Mouse (Mus musculus): ENCODE measurements around the gene Arhgef15. TPM values are rescaled to one million over a fixed set of nuclear protein-coding genes. Genes with fewer than 3 reads are reported as not detected.

Gene Arhgef15
- 0.16 TPM for polyA plus RNA-seq (2017; shearing (Covaris generic))

GRCm38 (mm10) chr11:68957308-68957707 is at the start of gene Arhgef15:
Gene Arhgef15, minus strand, starts transcription at chr11:68957480.

GRCm38 (mm10) chr11:68975085-68975484 is 17.8 kb upstream of the Arhgef15 start, which contains the start of gene Rangrf:
Gene Rangrf, minus strand, starts transcription at chr11:68975185.

GRCm38 (mm10) chr11:68967337-68968282 is 10.3 kb upstream of the Arhgef15 start, which contains the start of gene Slc25a35:
Gene Slc25a35, plus strand, starts transcription at chr11:68968131.

GRCm38 (mm10) chr11:68926981-68927380 is 30.3 kb downstream of the Arhgef15 start, which contains the start of gene Odf4:
Gene Odf4, minus strand, starts transcription at chr11:68927081.

GRCm38 (mm10) chr11:68901351-68902046 is 55.8 kb downstream of the Arhgef15 start, which contains the start of gene Rpl26:
Gene Rpl26, plus strand, starts transcription at chr11:68901583.

Other genes with a start within 250 kb of the Arhgef15 start
- 74.0 TPM for gene Ndel1, start 85.6 kb downstream of the Arhgef15 start, polyA plus RNA-seq (2017; shearing (Covaris generic))
- not detected for gene Rnf222, start 68.9 kb downstream of the Arhgef15 start, polyA plus RNA-seq (2017; shearing (Covaris generic))
- gene Rpl26, start 55.9 kb downstream of the Arhgef15 start, polyA plus RNA-seq (2017; shearing (Covaris generic)) = 813 TPM
- not detected for gene Odf4, start 30.4 kb downstream of the Arhgef15 start, polyA plus RNA-seq (2017; shearing (Covaris generic))
- gene Slc25a35, start 10.7 kb upstream of the Arhgef15 start, polyA plus RNA-seq (2017; shearing (Covaris generic)) = 11.0 TPM
- 35.2 TPM for gene Rangrf, start 17.7 kb upstream of the Arhgef15 start, polyA plus RNA-seq (2017; shearing (Covaris generic))
- 5.3 TPM for gene Pfas, start 51.0 kb upstream of the Arhgef15 start, polyA plus RNA-seq (2017; shearing (Covaris generic))
- gene Ctc1, start 58.4 kb upstream of the Arhgef15 start, polyA plus RNA-seq (2017; shearing (Covaris generic)) = 29.3 TPM
- gene Aurkb, start 88.2 kb upstream of the Arhgef15 start, polyA plus RNA-seq (2017; shearing (Covaris generic)) = 11.1 TPM
- 6.5 TPM for gene Borcs6, start 102.2 kb upstream of the Arhgef15 start, polyA plus RNA-seq (2017; shearing (Covaris generic))
- gene Tmem107, start 113.3 kb upstream of the Arhgef15 start, polyA plus RNA-seq (2017; shearing (Covaris generic)) = 3.6 TPM
- gene Vamp2, start 131.0 kb upstream of the Arhgef15 start, polyA plus RNA-seq (2017; shearing (Covaris generic)) = 71.4 TPM
- gene Per1, start 137.7 kb upstream of the Arhgef15 start, polyA plus RNA-seq (2017; shearing (Covaris generic)) = 9.8 TPM
- gene Hes7, start 162.9 kb upstream of the Arhgef15 start, polyA plus RNA-seq (2017; shearing (Covaris generic)) = not detected
- 0.18 TPM for gene 9130213A22Rik, start 165.1 kb upstream of the Arhgef15 start, polyA plus RNA-seq (2017; shearing (Covaris generic))
- 0.10 TPM for gene Aloxe3, start 168.4 kb upstream of the Arhgef15 start, polyA plus RNA-seq (2017; shearing (Covaris generic))
- gene Alox12b, start 199.5 kb upstream of the Arhgef15 start, polyA plus RNA-seq (2017; shearing (Covaris generic)) = not detected
- gene Alox8, start 240.4 kb upstream of the Arhgef15 start, polyA plus RNA-seq (2017; shearing (Covaris generic)) = 13.7 TPM

Data from inflammation-experienced regulatory T-cells, adult 16 weeks (primary cell).